Mouse (Mus musculus): ENCODE results near the gene Daxx.
"Not testable (repeated sequence)": the region's sequence is repeated elsewhere in the genome, so short reads cannot be mapped to it uniquely, and the experiment has no call there.

Daxx gene

DNA sequence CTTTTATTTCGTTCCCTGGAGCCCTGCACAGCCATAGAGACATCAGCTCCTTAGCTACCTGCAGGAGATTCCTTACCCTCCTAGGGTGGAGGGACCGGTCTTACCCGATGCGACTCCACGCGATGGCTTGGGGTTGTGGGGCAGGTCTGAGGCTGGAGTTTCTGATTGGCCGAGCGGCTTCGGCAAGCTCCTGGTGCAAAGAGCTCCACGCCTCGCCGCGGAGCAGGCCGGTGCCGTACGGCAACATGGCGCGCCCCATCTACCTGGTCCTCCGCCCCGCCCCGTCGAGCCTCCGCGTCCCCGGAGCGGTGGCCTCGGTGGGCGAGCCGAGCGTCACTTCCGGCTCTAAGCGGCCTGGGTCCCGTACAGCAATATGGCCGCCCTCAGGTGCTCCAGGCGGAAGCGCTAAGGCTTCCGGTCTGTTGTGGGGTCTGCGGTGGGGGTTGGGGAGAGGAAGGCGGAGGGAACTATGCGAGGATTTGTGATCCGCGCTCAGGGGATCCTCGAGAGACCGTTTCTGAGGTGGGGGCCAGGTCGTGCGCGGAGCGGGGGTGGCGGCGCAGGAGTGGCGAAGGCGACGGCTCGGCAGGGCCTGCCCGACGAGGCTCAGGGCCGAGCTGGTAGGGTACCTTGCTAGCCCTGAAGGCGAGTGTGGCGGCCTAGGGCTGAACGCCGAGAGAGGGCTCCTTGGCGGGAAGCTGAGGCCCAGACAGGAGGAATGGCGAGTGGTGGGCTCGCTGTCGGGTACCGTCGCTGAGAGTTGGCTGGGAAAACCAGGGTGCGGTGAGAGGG, at the start of gene Daxx:
TSS of gene Daxx (plus strand) at position 338 of the 792 bp plus-strand sequence.
- DNase-seq = peak; percentile 99

DNA sequence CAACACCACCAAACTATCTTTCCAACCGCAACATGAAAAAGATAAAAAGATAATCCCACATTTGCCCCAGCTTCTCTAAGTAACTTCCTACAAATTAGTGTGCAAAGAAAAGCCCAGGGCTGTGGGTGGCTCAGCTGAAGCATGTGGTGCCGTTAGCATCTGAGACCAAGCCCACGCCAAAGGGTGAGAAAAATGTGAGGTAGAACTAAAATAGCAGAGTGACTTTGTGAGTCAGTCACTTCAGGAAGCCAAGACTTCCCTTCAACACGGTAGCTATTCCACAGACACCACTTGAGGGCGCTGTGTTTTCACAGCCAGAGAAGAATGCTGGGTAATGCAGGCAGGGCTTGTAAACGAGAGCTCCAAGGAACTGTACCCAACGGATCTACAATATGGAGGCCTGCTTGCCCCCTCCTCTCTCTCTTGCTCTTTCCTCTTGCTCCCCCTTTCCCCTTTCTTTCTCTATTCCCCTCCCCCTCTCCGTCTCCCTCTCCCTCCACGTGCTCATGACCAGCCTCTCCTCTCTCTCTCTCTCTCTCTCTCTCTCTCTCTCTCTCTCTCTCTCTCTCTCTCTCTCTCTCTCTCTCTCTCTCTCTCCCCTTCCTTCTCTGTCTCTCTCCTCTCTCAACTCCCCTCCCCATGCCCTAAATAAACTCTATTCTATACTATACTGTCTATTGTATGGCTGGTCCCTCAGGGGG, 43.7 kb upstream of the Daxx start:
- peak; percentile 76 for DNase-seq

DNA sequence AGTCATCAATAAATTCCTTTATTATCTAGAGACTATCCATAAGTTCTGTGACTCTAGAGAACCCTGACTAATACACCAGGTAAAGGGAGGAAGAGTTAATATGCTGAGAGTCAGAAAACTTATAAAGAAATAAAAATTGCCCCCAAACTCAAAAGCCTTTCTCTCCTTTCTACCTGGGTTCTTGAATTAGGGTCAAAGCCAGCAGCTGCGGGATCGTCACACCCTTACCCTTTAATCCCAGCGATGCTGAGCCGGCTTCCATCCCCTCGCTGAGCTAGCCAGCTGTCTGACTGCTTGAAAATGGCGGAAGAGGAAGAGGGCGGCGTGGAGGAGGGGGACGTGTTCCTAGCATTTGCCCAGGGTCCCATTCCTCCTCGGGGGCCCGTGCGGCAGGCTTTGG, 35.7 kb upstream of the Daxx start, which contains the start of gene Gm7029:
TSS of gene Gm7029 (plus strand) at position 301 of the 400 bp plus-strand sequence.
- not testable (repeated sequence) for DNase-seq

DNA sequence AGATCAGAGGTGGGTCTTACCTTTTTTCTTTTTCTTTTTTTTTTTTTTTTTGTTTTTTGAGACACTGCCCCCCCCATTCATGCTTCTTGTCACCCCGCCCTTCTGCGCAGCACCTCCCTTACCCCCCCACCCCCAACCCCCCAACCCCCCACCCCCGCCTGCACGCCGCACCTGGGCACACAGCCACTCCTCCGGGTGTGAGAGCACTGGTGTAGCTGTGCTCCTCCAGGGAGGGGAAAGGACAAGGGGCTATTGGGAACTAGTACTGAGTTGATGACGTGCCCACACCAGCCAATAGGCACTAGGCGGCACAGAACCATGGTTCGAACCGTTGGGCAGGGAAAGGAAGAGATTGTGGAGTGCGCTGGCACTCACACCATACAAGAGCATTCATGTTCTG, 34.8 kb upstream of the Daxx start:
- DNase-seq = no peak

DNA sequence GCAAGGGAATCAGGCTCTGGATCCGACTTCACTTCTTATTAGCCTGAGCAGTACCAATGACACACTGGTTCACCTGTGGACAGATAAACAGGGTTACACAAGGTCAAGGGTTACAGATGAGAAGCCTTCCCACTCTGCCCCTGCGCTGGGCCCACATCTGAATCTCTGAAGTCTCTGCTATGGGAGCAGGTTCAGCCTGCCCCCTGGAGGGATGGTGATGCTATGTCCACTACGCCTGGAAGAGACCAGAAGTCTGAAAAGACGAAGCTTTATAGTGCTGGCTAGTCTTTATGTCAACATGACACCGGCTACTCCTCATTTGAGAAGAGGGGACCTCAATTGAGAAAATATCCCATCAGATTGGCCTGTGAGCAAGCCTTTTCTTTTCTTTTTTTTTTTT, 33.4 kb upstream of the Daxx start:
- DNase-seq = peak; percentile 24

DNA sequence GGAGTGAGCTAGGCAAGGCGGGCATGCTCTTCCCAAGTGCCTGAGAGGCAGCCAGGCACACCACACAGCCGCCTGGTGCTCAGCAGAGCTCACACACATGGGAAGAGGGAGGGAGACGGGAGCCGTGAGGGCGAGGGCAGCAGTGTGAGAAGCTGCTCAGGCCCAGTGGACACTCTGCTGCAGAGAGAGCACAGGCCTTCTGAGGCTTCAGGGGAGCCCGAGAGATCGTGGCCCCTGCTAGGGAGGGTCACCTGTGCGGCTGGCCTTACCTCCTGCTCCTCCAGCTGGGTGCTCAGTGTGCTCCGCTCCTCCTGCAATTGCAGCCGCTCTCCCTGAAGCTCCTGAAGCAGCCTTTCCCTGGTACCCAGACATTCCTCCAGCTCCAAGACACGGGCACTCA, 24.9 kb upstream of the Daxx start:
- DNase-seq = not testable (repeated sequence)

DNA sequence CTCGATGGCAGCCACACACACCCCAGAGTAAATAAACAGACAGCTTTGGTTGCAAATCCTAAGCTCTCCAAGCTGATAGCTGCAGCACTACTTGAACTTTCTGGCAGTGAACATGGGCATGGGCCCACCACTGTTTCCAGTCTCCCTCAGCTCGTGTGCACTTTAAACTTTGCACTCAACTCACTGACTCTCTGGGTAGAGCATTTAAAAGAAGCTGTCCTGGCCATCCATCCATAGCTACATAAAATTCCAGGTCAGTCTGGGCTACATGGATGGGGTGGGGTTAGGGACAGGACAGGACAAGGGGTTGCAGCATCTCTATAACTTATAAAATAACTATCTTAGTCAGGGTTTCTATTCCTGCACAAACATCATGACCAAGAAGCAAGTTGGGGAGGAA, 21.4 kb upstream of the Daxx start:
- not testable (repeated sequence) for DNase-seq

DNA sequence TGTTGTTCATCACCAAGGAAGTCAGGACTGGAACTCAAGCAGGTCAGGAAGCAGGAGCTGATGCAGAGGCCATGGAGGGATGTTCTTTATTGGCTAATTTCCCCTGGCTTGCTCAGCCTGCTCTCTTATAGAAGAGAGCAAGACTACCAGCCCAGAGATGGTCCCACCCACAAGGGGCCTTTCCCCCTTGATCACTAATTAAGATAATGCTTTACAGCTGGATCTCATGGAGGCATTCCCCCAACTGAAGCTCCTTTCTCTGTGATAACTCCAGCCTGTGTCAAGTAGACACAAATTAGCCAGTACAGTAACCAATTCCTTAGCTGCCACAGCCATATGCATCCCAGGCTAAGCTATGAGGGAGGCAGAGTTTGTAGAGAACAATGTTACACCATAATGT, 21.0 kb upstream of the Daxx start:
- not testable (repeated sequence) for DNase-seq

DNA sequence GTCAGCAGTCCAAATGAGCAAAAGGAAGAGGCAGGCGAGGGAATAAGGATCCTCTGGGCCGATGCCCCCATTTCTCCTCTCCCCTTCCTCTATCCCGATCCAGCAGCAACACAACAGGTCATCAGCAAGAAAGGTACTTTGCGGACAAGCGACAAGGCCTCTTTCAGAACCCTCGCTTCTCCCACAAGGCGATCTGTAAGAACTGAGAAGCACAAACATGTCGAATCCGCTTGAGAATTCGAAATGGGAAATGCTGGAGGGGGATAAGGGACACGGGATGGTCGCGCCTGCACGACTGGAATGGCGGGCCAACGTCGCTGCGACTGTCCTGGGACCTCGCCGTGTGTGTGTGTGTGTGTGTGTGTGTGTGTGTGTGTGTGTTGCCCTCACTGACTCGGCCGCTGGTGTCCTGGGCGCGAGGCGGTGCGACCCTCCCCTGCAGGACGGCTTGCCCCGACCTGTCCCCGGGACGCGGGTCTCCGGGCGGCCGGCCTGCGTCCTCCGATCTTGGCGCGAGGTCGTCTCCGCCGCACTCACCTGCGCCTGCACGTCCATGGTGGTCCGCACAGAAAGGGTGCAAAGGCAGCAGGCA, 19.2 kb upstream of the Daxx start:
- not testable (repeated sequence) for DNase-seq

DNA sequence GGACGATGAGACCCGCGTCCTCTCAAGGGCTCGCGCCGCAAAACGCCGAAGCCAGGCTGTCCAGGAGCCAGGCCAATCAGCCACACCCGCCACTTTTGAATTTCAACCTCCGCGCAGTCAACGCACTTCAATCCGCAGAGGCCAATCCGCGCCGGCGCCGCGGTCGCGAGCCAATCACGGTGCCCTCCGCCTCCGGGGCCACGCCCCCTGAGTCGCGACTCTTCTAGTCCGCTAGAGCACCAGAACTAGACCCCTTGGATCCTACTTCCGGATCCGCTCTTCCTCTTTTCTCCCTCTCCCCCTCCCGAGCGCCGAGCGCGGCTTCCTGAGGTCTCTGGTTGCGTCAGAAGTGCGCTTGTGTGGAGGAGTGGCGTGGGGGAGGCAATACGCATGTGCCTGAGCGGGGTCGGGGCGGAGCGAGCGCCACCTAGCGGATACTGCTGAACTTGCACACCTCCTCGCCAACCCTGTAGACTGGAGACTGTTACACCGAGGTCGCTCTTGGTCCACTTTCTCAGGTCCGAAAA, 18.6 kb upstream of the Daxx start, which contains the start of gene Kifc1:
TSS of gene Kifc1 (minus strand) at position 129 of the 527 bp plus-strand sequence.
- peak; percentile 100 for DNase-seq

DNA sequence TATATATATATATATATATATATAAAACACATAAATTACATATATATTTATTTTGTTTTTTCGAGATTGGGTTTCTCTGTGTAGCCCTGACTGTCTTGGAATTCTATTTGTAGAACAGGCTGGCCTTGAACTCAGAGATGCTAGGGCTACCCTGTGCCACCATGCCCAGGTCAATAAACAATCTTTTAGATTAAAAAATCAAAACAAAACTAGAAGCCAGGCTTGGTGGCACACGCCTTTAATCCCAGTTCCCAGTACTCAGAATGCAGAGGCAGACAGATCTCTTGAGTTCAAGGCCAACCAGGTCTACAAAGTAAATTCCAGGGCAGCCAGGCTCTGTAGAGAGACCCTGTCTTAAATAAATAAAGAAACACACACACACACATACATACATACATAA, 17.9 kb upstream of the Daxx start:
- DNase-seq = no peak

DNA sequence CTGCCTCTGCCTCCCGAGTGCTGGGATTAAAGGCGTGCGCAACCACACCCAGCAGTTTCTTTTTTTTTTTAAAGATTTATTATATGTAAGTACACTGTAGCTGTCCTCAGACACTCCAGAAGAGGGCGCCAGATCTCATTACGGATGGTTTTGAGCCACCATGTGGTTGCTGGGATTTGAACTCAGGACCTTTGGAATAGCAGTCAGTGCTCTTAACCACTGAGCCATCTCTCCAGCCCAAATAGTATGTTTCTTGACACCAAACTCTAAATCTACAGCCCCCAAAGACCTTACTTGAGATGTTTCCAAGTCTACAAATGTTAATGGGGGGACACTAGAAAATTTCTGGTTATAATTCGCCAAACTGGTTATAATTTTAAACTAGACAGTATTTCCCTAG, 17.3 kb upstream of the Daxx start:
- DNase-seq = peak; percentile 37

DNA sequence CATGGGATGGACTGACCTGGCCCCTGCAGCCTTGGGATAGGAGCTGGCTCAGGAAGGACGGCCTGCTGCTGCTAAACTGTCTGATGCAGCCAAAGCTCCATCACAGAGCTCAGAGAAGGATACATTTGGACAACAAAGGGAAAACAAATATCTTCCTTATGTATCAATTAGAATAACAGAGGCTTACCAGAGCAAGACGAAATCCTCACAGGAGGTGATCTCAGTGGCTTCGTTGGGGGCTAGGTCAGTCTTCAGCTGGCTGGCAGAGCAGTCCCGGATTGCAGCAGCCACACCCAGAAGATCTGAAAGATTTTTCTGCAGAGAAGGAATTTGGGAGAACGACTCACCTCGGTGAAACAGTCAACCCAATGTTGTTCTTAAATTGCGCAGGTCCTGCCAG, 16.8 kb upstream of the Daxx start:
- no peak for DNase-seq

DNA sequence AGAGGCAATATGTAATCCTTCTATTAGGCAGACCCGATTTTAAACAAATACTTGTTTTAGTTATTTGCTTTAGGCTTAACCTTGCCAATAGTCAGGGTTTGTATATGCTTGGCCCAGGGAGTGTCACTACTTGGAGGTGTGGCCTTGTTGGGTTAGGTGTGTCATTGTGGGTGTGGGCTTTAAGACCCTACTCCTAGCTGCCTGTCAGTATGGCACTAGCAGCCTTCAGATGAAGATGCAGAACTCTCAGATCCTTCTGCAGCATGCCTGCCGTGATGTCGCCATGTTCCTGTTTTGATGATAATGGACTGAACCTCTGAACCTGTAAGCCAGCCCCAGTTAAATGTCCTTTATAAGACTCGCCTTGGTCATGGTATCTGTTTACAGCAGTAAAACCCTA, 16.2 kb upstream of the Daxx start:
- not testable (repeated sequence) for DNase-seq

DNA sequence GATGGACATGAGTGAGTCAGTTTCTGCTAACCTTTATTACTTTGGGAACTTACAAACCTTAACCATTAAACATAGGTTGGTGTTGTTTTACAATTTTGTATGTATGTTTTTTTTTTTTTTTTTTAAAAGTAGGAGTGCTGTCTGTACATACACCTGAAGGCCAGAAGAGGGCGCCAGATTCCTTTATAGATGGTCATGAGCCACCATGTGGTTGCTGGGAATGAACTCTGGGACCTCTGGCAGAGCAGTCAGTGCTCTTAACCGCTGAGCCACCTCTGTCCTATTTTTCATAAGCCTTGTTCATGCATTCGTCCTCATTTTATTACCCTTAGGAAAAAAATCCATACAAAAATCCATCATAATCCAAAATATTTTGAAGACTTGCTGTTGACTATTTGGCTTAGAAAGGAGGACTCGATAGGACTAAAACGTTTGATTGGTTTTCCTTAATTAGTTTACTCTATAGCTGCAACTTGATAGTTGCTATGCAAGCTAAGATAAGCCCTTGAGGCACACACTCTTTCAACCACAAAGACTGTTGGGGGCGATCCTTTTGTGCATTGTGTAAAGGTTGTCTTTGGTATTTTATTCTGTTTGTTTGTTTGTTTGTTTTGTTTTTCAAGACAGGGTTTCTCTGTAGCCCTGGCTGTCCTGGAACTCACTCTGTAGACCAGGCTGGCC, 12.0 kb upstream of the Daxx start:
- peak; percentile 70 for DNase-seq

DNA sequence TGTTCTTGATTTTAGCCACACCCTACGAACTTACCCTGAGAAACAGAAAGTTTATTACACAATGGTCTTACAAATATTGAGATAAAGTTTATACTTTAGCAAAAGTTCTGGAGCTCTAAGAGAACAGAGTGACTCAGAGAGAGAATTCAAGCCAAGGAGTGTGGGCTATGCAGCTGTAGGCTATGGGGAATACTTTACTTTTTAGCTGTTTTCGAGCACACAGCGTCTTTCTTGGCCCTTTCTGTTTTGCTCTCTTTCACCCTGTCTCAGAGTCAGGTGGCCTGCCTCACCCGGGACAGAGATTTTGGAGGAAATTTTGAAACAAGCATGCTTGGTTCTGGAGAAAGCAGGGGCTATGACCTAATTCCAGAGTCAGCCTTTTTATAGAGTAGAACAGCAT, 11.0 kb upstream of the Daxx start:
- DNase-seq = not testable (repeated sequence)

DNA sequence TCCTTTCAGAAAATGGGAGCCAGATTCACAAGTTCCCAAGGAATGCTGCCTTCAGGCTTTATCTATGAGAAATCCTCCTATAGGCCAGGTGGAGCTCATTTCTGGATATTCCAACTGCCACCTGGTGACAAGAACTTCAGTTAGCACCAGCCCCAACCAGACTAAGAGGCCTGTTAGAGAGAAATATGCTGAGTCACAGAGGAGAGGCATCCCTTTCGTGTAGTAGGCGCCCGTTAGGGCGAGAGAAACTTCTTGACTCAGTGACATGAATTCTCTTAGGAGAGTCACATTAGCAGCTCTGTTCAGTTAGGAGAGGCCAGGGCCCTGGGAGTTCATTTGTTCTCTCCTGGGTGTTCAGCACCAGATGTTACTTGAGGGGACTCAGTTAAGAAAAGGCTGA, 9.6 kb upstream of the Daxx start:
- no peak for DNase-seq

DNA sequence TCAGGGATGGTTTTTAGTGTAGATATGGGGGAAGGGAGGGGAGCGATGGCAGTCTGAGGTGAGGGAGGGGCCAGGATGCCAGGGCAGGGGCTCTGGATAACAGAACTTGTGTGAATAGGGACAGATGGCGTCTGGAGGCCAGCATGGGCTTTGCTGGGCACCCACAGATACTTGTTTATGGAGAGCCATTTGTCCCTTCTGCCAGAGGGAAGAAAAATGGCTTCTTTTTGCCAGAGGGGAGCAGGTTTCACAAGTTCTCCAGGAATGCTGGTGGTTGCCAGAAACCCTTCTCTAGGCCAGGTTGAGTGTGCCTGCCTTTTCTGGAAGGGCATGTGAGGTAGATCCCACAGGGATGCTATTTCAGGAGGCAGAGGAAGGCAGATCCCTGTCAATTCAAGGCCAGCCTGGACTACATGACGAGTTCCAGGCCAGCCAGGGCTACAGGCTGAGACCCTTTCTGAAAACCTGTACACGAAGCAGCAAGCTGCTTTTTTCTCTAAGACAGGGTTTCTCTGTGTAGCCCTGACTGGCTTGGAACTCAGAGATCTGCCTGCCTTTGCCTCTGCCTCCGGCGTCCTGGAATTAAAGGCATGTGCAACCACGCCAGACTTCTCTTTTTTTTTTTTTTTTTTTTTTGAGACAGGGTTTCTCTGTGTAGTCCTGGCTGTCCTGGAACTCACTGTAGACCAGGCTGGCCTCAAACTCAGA, 8.8 kb upstream of the Daxx start:
- no peak for DNase-seq

DNA sequence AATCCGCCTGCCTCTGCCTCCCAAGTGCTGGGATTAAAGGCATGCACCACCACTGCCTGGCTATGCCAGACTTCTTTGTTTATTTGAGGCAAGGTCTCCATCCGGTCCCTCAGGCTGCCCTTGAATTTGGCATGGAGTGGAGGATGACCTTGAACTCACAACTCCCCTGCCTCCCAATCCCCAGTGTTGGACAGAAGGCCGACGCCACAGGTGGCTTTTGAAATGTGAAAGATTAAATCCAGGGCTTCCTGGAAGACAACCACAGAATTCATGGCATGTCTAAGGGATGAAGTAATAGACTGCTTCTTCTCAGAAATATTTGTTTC, 8.3 kb upstream of the Daxx start:
- DNase-seq = no peak

DNA sequence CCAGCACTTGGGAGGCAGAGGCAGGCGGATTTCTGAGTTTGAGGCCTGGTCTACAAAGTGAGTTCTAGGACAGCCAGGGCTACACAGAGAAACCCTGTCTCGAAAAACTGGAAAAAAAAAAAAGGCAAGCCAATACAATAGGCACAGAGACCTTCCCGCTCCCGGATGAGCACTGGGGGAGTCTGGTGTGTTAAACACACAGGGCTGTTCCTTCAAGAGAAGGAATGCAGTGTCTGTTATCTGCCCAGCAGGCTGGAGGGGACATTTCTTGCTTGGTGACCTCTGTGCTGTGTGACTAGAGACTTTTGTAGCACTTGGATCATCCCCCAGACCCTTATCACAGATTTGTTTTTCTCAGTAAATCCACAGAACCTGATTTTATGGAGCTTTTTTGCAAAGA, 7.6 kb upstream of the Daxx start:
- no peak for DNase-seq

DNA sequence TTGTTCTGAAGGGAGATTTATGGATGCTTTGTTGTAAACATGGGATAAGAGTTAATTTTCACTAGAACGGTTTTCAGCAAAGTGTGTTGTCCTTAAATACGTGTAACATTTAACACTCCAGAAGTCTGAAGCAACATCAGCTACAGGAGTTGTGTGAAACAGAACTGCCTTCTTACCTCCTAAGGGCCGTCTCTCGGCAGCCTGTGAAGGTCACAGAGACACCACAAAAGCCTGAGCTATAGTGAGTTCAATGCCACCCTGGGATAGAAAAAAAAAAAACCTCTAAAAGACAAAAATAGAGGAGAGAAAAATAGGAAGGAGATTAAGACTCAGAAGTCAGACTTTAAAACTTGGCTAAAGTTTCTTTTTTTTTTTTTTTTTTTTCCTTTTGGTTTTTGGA, 7.1 kb upstream of the Daxx start:
- no peak for DNase-seq

DNA sequence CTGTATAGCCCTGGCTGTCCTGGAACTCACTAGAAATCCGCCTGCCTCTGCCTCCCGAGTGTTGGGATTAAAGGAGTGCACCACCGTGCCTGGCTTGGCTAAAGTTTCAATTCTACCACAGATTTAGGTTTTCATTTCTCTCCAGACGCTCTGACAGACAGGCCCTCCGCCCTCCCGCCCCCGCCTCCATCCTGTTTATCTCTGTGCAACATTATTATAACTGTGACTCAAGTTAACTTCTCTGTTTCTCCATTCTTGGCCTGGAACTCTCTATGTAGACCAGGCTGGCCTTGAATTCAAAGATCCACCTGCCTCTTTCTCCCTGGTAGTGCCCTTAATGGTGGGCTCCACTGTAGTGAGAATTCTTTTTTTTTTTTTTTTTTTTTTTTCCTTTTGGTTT, 6.7 kb upstream of the Daxx start:
- DNase-seq = no peak
